Mouse (Mus musculus) bone marrow macrophage, adult 2 months (primary cell): ENCODE results near the gene Fez2. TPM values are rescaled to one million over a fixed set of nuclear protein-coding genes. Genes with fewer than 3 reads are reported as not detected.

ENCODE experiments used
- H3K27ac ChIP-seq: 2 replicates; pipeline ENCODE4 v1.5.1; 2012; ENCODE audit warnings: low read depth, low read length; ENCODE audit not compliant: insufficient read depth
- H3K4me1 ChIP-seq: 2 replicates; pipeline ENCODE4 v1.6.1; 2012; ENCODE audit warnings: low read length; ENCODE audit not compliant: control insufficient read depth, insufficient read depth
- H3K4me3 ChIP-seq: 2 replicates; pipeline ENCODE4 v1.5.1; 2012; ENCODE audit warnings: mild to moderate bottlenecking, low read length, moderate library complexity; ENCODE audit not compliant: insufficient read depth
- CTCF ChIP-seq: IDR thresholded peaks from 2 replicates; pipeline ENCODE4 v1.5.1; 2012; ENCODE audit warnings: low read depth, mild to moderate bottlenecking, low read length, moderate library complexity
- POLR2A ChIP-seq: IDR thresholded peaks from 2 replicates; pipeline ENCODE4 v1.6.1; 2012; ENCODE audit warnings: mild to moderate bottlenecking, low read depth, low read length, borderline replicate concordance
- polyA plus RNA-seq: library from polyadenylated mRNA; stranded (reverse); fragments of >200 nt; gene quantifications from 2 replicates; pipeline ENCODE4 v1.2.4, GENCODE M21; 2012; ENCODE audit not compliant: missing spikeins, insufficient read depth, insufficient read length

Fez2 gene
- polyA plus RNA-seq, 1 experiment: 49.2 TPM

- Histone ChIP-seq H3K4me3 (no peak overlapping the region), H3K27ac (no peak overlapping the region), H3K4me1 (peaks cover 17% of the 10 kb centered on the region)
- TF ChIP-seq POLR2A (no peak), CTCF (no peak)
Observed at GRCm38 (mm10) chr17:78376587-78376986, 41.4 kb downstream of the Fez2 start.

- TF ChIP-seq CTCF (no peak), POLR2A (no peak)
- Histone ChIP-seq H3K4me3 (no peak overlapping the region), H3K4me1 (peaks cover 17% of the 10 kb centered on the region), H3K27ac (no peak overlapping the region)
Observed at GRCm38 (mm10) chr17:78374756-78375155, 43.2 kb downstream of the Fez2 start.

GRCm38 (mm10) chr17:78373849-78374248, 44.1 kb downstream of the Fez2 start:
- peak overlapping the region; percentile 39; the same call in 1 of the 2 replicates for H3K27ac ChIP-seq
- peaks cover 17% of the 10 kb centered on the region for H3K4me1 ChIP-seq
- TF ChIP-seq CTCF (no peak), POLR2A (no peak)

GRCm38 (mm10) chr17:78373174-78373573, 44.8 kb downstream of the Fez2 start:
- peak overlapping the region; percentile 39 for H3K27ac ChIP-seq
- TF ChIP-seq POLR2A (no peak), CTCF (no peak)
- no peak overlapping the region for H3K4me3 ChIP-seq
- H3K4me1 ChIP-seq: peaks cover 17% of the 10 kb centered on the region

More at GRCm38 (mm10) chr17:78373849-78374248, 44.1 kb downstream of the Fez2 start:
- no peak overlapping the region for H3K4me3 ChIP-seq

- Histone ChIP-seq H3K27ac (no peak overlapping the region), H3K4me1 (peaks cover 27% of the 10 kb centered on the region), H3K4me3 (no peak overlapping the region)
- TF ChIP-seq POLR2A: no peak
- no peak for TF ChIP-seq CTCF
Observed at GRCm38 (mm10) chr17:78370445-78370844, 47.5 kb downstream of the Fez2 start.

GRCm38 (mm10) chr17:78368481-78368880, 49.5 kb downstream of the Fez2 start:
- H3K4me1 ChIP-seq: peaks cover 21% of the 10 kb centered on the region
- H3K4me3 ChIP-seq: no peak overlapping the region
- no peak overlapping the region for H3K27ac ChIP-seq
- no peak for TF ChIP-seq POLR2A
- no peak for TF ChIP-seq CTCF

GRCm38 (mm10) chr17:78366070-78366469, 51.9 kb downstream of the Fez2 start:
- Histone ChIP-seq H3K4me1 (peaks cover 22% of the 10 kb centered on the region), H3K4me3 (no peak overlapping the region), H3K27ac (no peak overlapping the region)
- no peak for TF ChIP-seq POLR2A

- H3K4me3 ChIP-seq: no peak overlapping the region
- TF ChIP-seq POLR2A (no peak), CTCF (no peak)
- H3K27ac ChIP-seq: no peak overlapping the region
- peaks cover 22% of the 10 kb centered on the region for H3K4me1 ChIP-seq
Observed at GRCm38 (mm10) chr17:78364555-78365302, 53.2 kb downstream of the Fez2 start.

- H3K4me3 ChIP-seq: peak overlapping the region; percentile 34
- no peak for TF ChIP-seq POLR2A
- TF ChIP-seq CTCF: no peak
- peak overlapping the region; percentile 40 for H3K27ac ChIP-seq
- peaks cover 22% of the 10 kb centered on the region for H3K4me1 ChIP-seq
Observed at GRCm38 (mm10) chr17:78361939-78362728, 55.8 kb downstream of the Fez2 start.

GRCm38 (mm10) chr17:78358251-78358726, 59.7 kb downstream of the Fez2 start:
- no peak for TF ChIP-seq CTCF
- TF ChIP-seq POLR2A: no peak
- no peak overlapping the region for H3K27ac ChIP-seq
- H3K4me3 ChIP-seq: no peak overlapping the region
- H3K4me1 ChIP-seq: peaks cover 12% of the 10 kb centered on the region
